Mouse (Mus musculus) lung, embryonic 16.5 days (tissue): ENCODE data around the gene Gm49366. TPM values are rescaled to one million over a fixed set of nuclear protein-coding genes. Genes with fewer than 3 reads are reported as not detected.
"Not testable (repeated sequence)": the region's sequence is repeated elsewhere in the genome, so short reads cannot be mapped to it uniquely, and the experiment has no call there.

ENCODE experiments used
- ATAC-seq: fragments of 200-750 bp; cut with Nextera tagmentation; 2 replicates; pipeline ENCODE4 v1.8.0; 2017; ENCODE audit warnings: low read depth, mild to moderate bottlenecking, moderate library complexity
- H3K27ac ChIP-seq: fragments of 300-500 bp; sonication (generic); 2 replicates; pipeline ENCODE4 v1.5.1; 2014; ENCODE audit warnings: mild to moderate bottlenecking, control low read depth, low read length
- H3K27me3 ChIP-seq: fragments of 300-500 bp; sonication (generic); 2 replicates; pipeline ENCODE4 v1.6.1; 2014; ENCODE audit warnings: low read depth, low read length, mixed read lengths; ENCODE audit not compliant: control insufficient read depth, insufficient read depth
- H3K36me3 ChIP-seq: fragments of 300-500 bp; sonication (generic); 2 replicates; pipeline ENCODE4 v1.6.1; 2014; ENCODE audit warnings: low read length; ENCODE audit not compliant: control insufficient read depth, insufficient read depth
- H3K4me1 ChIP-seq: fragments of 300-500 bp; sonication (generic); replicated peaks from 2 replicates; pipeline ENCODE4 v1.6.1; 2014; ENCODE audit warnings: low read length, mixed read lengths; ENCODE audit not compliant: control insufficient read depth, insufficient read depth
- H3K4me2 ChIP-seq: fragments of 300-500 bp; sonication (generic); 2 replicates; pipeline ENCODE4 v1.6.1; 2014; ENCODE audit warnings: low read depth, low read length, control low read depth
- H3K4me3 ChIP-seq: fragments of 300-500 bp; sonication (generic); 2 replicates; pipeline ENCODE4 v1.5.1; 2014; ENCODE audit warnings: mild to moderate bottlenecking, low read length, control low read depth
- H3K9ac ChIP-seq: fragments of 300-500 bp; sonication (generic); 2 replicates; pipeline ENCODE4 v1.6.1; 2014; ENCODE audit warnings: low read length, control low read depth
- H3K9me3 ChIP-seq: fragments of 300-500 bp; sonication (generic); 2 replicates; pipeline ENCODE4 v1.6.1; 2016; ENCODE audit warnings: low read length; ENCODE audit not compliant: control insufficient read depth
- WGBS: fragments of 180-500 bp; shearing (Covaris S2); extraction: QIAGEN DNeasy Blood & Tissue Kit; methylation state at CpG from one replicate; pipeline ENCODE4 v1.1.7; 2014; 5-methylcytosine and 5-hydroxymethylcytosine counted together
- polyA plus RNA-seq: library from polyadenylated mRNA; unstranded; fragments of >200 nt; fragmentation: Nextera tagmentation; extraction: Ambion mirVana; gene quantifications from 2 replicates; pipeline ENCODE4 v1.2.1, GENCODE M21; 2015

The Gm49366 gene
- polyA plus RNA-seq, 1 experiment from 2014 or later = not detected

DNA sequence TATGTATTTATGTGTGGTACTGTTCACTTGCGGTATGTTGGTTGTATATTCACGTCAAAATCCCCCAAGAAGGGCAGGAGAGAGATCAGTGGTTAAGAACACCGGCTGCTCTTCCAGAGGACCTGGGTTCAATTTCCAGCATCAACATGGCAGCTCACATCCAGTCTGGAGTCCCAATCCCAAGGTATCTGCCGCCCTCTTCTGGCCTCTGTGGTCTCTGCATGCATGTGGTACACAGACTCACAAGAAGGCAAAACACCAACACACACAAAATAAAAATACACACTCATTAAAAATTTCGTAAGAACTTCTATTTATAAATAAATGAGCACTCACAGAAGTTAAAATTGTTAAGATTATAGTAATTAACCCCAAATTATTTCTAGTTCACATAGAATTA, 24.5 kb downstream of the Gm49366 start:
- no peak for ATAC-seq
- H3K9ac ChIP-seq = no peak overlapping the region
- H3K4me3 ChIP-seq = no peak overlapping the region
- H3K9me3 ChIP-seq = 0 out of 2 replicates have a peak, but pooled peaks cover 3% of the 10 kb centered on the region
- peaks cover 4% of the 10 kb centered on the region for H3K27me3 ChIP-seq
- no peak overlapping the region for H3K4me2 ChIP-seq
- no peaks in the 10 kb centered on the region for H3K36me3 ChIP-seq
- H3K4me1 ChIP-seq = no peaks in the 10 kb centered on the region
- H3K27ac ChIP-seq = no peak overlapping the region
- 63% methylated on average over 5 of the region's 5 CpGs for WGBS

DNA sequence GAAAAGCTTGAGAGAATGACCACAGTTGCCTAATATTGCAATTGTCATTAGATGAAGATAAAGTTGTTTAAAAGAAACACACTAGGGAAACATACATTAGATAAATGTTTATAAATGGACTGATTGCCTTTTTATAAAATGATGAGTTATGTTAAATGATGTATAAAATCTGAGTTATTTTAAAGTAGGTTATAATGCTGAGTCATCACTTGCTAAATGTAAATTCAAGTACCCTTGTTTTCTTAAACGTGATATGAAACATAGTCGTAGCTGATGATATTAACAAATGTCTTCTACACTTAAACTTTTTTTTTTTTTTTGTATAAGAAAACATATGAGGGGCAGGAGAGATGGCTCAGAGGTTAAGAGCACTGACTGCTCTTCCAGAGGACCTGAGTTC, 25.1 kb downstream of the Gm49366 start:
- 0 out of 2 replicates have a peak, but pooled peaks cover 3% of the 10 kb centered on the region for H3K9me3 ChIP-seq
- WGBS = 56% methylated on average over 2 of the region's 2 CpGs
- no peaks in the 10 kb centered on the region for H3K4me1 ChIP-seq
- H3K4me3 ChIP-seq = no peak overlapping the region
- peaks cover 8% of the 10 kb centered on the region for H3K27me3 ChIP-seq
- no peak overlapping the region for H3K9ac ChIP-seq
- H3K36me3 ChIP-seq = no peaks in the 10 kb centered on the region
- no peak overlapping the region for H3K4me2 ChIP-seq
- ATAC-seq = no peak
- H3K27ac ChIP-seq = no peak overlapping the region

DNA sequence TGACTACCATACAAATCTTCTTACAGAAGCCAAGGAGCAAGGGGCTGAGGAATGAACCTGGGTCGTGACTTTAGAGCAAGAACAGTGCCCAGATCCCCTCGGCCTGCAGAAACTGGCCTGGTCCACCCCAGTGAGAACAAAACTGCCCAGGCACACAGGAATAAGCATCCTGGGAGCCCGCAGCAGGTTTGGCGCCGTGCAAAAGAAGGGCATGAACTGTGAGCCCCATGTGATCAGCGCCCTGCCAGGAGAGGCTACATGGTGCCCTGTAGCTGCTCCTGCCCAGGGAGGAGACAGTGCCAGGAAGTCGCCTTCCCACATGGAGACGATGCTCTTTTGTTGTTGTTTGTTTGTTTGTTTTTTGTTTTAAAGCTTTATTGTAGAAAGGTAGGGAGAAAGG, 25.9 kb downstream of the Gm49366 start:
- no peak overlapping the region for H3K9ac ChIP-seq
- no peak overlapping the region for H3K4me3 ChIP-seq
- 0 out of 2 replicates have a peak, but pooled peaks cover 3% of the 10 kb centered on the region for H3K9me3 ChIP-seq
- H3K27me3 ChIP-seq = peaks cover 14% of the 10 kb centered on the region
- no peaks in the 10 kb centered on the region for H3K36me3 ChIP-seq
- no peak overlapping the region for H3K27ac ChIP-seq
- no peak overlapping the region for H3K4me2 ChIP-seq
- ATAC-seq = no peak
- WGBS = 71% methylated on average over 8 of the region's 8 CpGs
- no peaks in the 10 kb centered on the region for H3K4me1 ChIP-seq

DNA sequence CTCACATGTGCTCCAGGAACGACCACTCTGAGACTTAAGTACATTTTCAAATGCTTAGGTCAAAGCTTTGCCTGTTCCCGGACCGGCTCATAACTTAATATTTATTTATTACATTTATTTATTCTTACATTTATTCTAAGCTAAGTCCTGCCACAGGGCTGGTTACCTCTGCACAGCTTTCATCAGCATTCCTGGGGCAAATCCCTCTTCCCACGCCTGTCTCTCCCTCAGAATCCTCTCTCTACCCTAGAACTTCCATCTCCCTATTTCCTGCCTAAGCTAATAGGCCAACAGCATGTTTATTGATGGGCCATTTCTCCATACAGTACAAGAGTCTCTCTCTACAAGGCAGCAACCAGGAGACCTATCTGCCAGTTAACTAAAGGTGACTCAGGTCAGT, 29.0 kb downstream of the Gm49366 start:
- Histone ChIP-seq H3K4me1 (no peaks in the 10 kb centered on the region), H3K27ac (no peak overlapping the region), H3K4me3 (no peak overlapping the region), H3K36me3 (no peaks in the 10 kb centered on the region), H3K27me3 (peaks cover 16% of the 10 kb centered on the region), H3K9me3 (0 out of 2 replicates have a peak, but pooled peaks cover 3% of the 10 kb centered on the region), H3K9ac (no peak overlapping the region), H3K4me2 (no peak overlapping the region)
- ATAC-seq = no peak
- WGBS = 65% methylated on average over 4 of the region's 4 CpGs

DNA sequence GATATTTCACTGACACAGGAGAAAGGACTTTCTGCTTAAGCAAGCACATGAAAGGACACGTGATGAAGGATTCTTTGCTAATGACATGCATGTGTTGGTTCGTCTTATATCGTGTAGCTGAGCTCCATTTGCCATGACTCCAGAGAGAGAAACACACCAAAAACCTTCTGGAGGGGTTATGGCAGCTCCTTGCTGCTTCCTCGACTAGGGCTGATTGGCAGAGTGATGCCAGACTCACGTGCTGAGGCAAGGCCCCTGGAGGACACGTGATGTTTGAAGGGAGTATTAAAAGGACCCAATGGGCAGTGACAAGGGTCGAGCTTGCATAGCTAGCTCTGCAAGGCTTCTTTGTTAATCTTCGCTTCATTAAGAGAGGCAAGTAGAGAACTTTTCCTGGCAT, 29.6 kb downstream of the Gm49366 start:
- no peak overlapping the region for H3K27ac ChIP-seq
- H3K4me3 ChIP-seq = no peak overlapping the region
- no peak overlapping the region for H3K4me2 ChIP-seq
- H3K27me3 ChIP-seq = peaks cover 16% of the 10 kb centered on the region
- H3K9me3 ChIP-seq = no peaks in the 10 kb centered on the region
- ATAC-seq = no peak
- H3K36me3 ChIP-seq = no peaks in the 10 kb centered on the region
- H3K9ac ChIP-seq = no peak overlapping the region
- WGBS = 65% methylated on average over 8 of the region's 8 CpGs
- no peaks in the 10 kb centered on the region for H3K4me1 ChIP-seq

DNA sequence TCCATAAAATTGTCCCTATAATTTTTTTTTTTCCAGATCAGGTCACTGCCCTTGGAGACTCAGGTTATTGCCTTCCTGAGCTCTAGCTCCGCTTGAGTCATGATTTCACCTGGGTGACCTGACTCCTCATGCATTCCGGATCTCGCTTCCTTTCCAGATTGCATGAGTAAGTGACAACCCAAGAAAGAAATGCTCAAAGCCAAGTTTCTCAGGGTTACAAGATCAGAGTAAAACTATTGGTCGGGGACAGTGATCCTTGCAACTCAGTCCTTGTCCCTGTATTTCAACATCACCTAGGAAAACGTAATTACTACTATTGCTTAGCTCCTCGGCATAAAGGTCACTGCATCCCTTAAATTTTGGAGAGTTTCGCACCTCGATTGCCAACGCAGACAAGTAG, 30.3 kb downstream of the Gm49366 start, which contains the start of gene Acot5:
Gene Acot5 (plus strand): TSS at position 340 of the 400 bp plus-strand sequence.
- Histone ChIP-seq H3K9me3 (no peaks in the 10 kb centered on the region), H3K4me2 (peak within 1 kb of the TSS; percentile 59), H3K9ac (no peak within 1 kb of the TSS), H3K36me3 (no peaks in the 10 kb centered on the region), H3K4me3 (peak within 1 kb of the TSS; percentile 44), H3K27me3 (peaks cover 16% of the 10 kb centered on the region), H3K27ac (no peak within 1 kb of the TSS), H3K4me1 (no peaks in the 10 kb centered on the region)
- no peak for ATAC-seq
- 44% methylated on average over 9 of the region's 9 CpGs for WGBS

DNA sequence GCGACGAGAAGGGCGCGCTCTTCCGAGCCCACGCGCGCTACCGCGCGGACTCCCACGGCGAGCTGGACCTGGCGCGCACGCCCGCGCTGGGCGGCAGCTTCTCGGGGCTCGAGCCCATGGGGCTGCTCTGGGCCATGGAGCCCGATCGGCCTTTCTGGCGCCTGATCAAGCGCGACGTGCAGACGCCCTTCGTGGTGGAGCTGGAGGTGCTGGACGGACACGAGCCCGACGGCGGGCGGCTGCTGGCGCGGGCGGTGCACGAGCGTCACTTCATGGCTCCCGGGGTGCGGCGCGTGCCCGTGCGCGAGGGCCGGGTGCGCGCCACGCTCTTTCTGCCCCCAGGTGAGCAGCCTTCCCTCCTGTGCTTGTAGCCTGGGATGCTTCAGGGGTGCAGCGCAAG, 30.8 kb downstream of the Gm49366 start:
- H3K36me3 ChIP-seq, H3K27ac ChIP-seq, H3K9me3 ChIP-seq, H3K4me1 ChIP-seq, H3K9ac ChIP-seq: not testable (repeated sequence)
- Histone ChIP-seq H3K4me3 (peak overlapping the region; percentile 44), H3K27me3 (peaks cover 16% of the 10 kb centered on the region), H3K4me2 (peak overlapping the region; percentile 59)
- 2% methylated on average over 37 of the region's 52 CpGs for WGBS
- peak; percentile 20; the same call in 1 of the 2 replicates for ATAC-seq

DNA sequence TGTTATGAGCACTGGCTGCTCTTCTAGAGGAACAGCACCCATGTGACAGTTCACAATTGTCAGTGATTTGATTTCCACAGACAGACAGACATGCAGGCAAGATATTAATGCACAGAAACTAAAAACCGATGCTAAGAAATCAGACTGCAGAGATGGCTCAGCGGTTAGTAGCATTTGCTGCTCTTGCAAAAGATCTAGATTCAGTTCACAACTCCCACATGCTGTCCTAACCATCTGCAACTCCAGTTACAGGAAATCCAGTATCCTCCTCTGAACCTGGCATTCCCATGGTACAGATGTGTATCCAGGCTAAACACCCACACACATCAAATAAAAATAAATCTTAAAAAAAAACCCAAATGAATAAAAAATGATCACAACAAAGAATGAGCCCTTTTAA, 33.0 kb downstream of the Gm49366 start:
- WGBS = 87% methylated on average over 2 of the region's 2 CpGs
- ATAC-seq = no peak

DNA sequence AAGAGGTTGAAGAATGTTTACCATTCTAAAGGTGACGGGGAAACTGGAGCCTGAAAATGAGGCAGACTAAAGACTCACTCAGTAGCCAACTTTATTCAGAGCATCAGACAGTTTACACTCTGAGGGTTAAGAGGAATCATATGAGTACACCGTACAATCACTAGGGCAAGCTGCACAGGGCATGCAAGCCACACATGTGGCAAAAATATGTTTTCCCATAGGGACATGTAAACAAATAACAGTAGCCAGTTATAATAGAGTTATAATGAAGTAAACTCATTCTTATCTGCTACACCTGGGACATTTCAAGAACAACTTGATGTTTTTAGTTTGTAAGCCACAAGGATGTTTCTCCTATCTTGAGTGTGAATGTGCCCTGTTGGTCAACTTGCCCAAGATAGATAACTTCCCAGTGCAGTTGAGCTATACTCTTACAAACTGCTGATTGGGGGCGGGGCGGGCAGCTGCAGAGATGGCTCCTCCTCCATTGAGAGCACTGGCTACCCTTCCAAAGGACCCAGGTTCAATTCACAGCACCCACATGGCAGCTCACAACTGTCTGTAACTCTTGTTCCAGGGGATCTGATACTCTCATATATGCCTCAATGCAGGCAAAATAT, 38.7 kb downstream of the Gm49366 start:
- no peaks in the 10 kb centered on the region for H3K27me3 ChIP-seq
- H3K4me2 ChIP-seq = no peak overlapping the region
- no peak for ATAC-seq
- H3K27ac ChIP-seq = no peak overlapping the region
- H3K4me1 ChIP-seq = no peaks in the 10 kb centered on the region
- H3K36me3 ChIP-seq = no peaks in the 10 kb centered on the region
- H3K9me3 ChIP-seq = no peaks in the 10 kb centered on the region
- H3K9ac ChIP-seq = no peak overlapping the region
- no peak overlapping the region for H3K4me3 ChIP-seq
- WGBS = 74% methylated on average over 4 of the region's 4 CpGs

More for the DNA sequence above, 33.0 kb downstream of the Gm49366 start:
- no peak overlapping the region for H3K9ac ChIP-seq
- H3K4me2 ChIP-seq = no peak overlapping the region
- no peaks in the 10 kb centered on the region for H3K4me1 ChIP-seq
- no peak overlapping the region for H3K27ac ChIP-seq
- no peaks in the 10 kb centered on the region for H3K9me3 ChIP-seq
- H3K27me3 ChIP-seq = peaks cover 16% of the 10 kb centered on the region
- no peak overlapping the region for H3K4me3 ChIP-seq
- H3K36me3 ChIP-seq = no peaks in the 10 kb centered on the region
